Mouse (Mus musculus): ENCODE data around the gene Ccnb1.

- TF ChIP-seq CTCF (IDR thresholded peaks at IDR 0.05; ENCODE audit: borderline replicate concordance, extremely low read depth, insufficient read depth, insufficient read length) (no peak), POLR2A (IDR thresholded peaks at IDR 0.05; ENCODE audit: borderline replicate concordance, extremely low read depth, insufficient read depth, insufficient read length, poor library complexity, severe bottlenecking) (no peak)
These were observed 1.1 kb upstream of the Ccnb1 start for GRCm38 (mm10) chr13:100787316-100788010.

Measured in brain, embryonic 14.5 days (tissue).